Mouse (Mus musculus) cortical plate, adult 2 months (tissue): Measurements from ENCODE around the gene Olfr1130.
"Not testable (repeated sequence)": the region's sequence is repeated elsewhere in the genome, so short reads cannot be mapped to it uniquely, and the experiment has no call there.

Experiments
- CTCF ChIP-seq: fragments of 200-500 bp; IDR thresholded peaks from 2 replicates; pipeline ENCODE4 v1.5.1; 2011; ENCODE audit warnings: mild to moderate bottlenecking, control low read depth, low read length; ENCODE audit not compliant: insufficient read depth; ENCODE audit errors: extremely low read depth
- POLR2A ChIP-seq: fragments of 200-500 bp; IDR thresholded peaks from 2 replicates; pipeline ENCODE4 v1.6.1; 2011; ENCODE audit warnings: mild to moderate bottlenecking, low read length, control low read depth; ENCODE audit not compliant: insufficient read depth; ENCODE audit errors: extremely low read depth

DNA sequence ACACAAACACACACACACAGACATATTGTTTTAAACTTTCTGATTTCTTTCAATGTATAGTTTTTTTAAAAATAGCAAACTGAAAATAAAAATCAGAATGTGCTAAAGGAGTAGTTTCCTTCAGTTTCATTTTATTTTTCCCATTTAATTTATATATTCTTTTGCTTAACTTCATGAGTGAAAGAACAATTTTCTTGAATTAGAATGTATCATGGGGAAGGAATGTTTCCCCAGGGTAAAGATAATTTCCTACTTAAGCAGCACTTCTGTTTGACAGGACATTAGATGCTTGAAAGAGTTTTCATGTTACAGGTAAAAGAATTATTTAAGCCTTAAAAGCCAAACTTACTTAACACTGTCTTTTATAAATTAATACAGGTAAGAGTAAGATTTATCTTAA lies at the start of gene Olfr1130:
- not testable (repeated sequence) for TF ChIP-seq POLR2A, CTCF
